ENCODE assay signal across 25 mouse cellular contexts in the genomic region with DNA sequence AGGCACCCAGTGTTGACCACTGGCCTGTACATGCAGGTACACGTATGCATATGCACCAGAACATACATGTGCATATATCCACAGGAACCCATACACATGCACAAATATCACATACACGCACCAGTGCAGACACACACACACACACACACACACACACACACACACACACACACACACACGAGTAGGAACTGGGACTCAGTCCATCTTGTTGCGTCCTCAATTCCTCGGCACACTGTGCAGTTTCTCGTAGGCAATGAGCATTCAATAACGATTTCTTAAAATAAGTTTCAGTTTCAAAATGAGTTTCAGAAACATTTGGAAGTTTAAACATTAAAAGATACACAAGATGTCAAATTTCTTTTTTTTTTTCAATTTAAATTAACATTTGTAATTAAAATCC.
"Had no signal": no experiment of that assay in that cellular context is flagged by ENCODE, and none has a peak within 500 bp of the region (broad histone marks: within the 10 kb centered on the region; RNA-seq: fewer than 3 reads in every experiment).

No protein-coding gene starts in this region.

- H3K4me2 ChIP-seq: heart, embryonic 11.5 days; heart, embryonic 13.5 days; heart, embryonic 15.5 days; hindbrain, embryonic 13.5 days; hindbrain, embryonic 15.5 days; intestine, embryonic 15.5 days; limb, embryonic 13.5 days; limb, embryonic 15.5 days; liver, embryonic 12.5 days had no signal

- H3K9me3 ChIP-seq: heart, embryonic 13.5 days; heart, embryonic 15.5 days; hindbrain, embryonic 13.5 days; hindbrain, embryonic 15.5 days; intestine, embryonic 15.5 days; limb, embryonic 13.5 days; limb, embryonic 15.5 days; liver, embryonic 12.5 days had no signal

- H3K36me3 ChIP-seq: heart, embryonic 13.5 days; heart, embryonic 15.5 days; hindbrain, embryonic 13.5 days; hindbrain, embryonic 15.5 days; intestine, embryonic 15.5 days; limb, embryonic 13.5 days; limb, embryonic 15.5 days; liver, embryonic 12.5 days had no signal

- H3K4me1 ChIP-seq: heart, embryonic 13.5 days; heart, embryonic 15.5 days; hindbrain, embryonic 13.5 days; hindbrain, embryonic 15.5 days; intestine, embryonic 15.5 days; limb, embryonic 15.5 days; liver, embryonic 12.5 days had no signal

- DNase-seq: gastrocnemius, postnatal 14 days; gastrocnemius, postnatal 36 days; heart, adult 11 months; heart, adult 2 months; heart, postnatal 14 days; heart, postnatal 36 days; kidney, adult 18-20 months; kidney, adult 8-10 months; kidney, postnatal 14 days; kidney, postnatal 36 days; layer of hippocampus, adult 9-11 months; layer of hippocampus, postnatal 36 days; left cerebral cortex, postnatal 4 days had no signal

- H3K27me3 ChIP-seq: heart, embryonic 15.5 days; hindbrain, embryonic 13.5 days; hindbrain, embryonic 15.5 days; intestine, embryonic 15.5 days had no signal

- H3K27ac ChIP-seq: heart, adult 2 months; heart, embryonic 13.5 days; heart, embryonic 15.5 days; hindbrain, embryonic 13.5 days; hindbrain, embryonic 15.5 days; hindbrain, postnatal 0 days; intestine, embryonic 15.5 days; limb, embryonic 13.5 days; limb, embryonic 15.5 days; liver, embryonic 12.5 days had no signal

- H3K4me3 ChIP-seq: heart, adult 2 months; heart, embryonic 13.5 days; heart, embryonic 15.5 days; hindbrain, embryonic 13.5 days; hindbrain, embryonic 15.5 days; intestine, embryonic 15.5 days; limb, embryonic 13.5 days; limb, embryonic 15.5 days; liver, embryonic 12.5 days had no signal

- ATAC-seq: hindbrain, postnatal 0 days; inflammation-experienced regulatory T-cells, adult 6 months; intestine, embryonic 15.5 days; intestine, postnatal 0 days; liver, embryonic 12.5 days had no signal

- H3K9ac ChIP-seq: heart, embryonic 13.5 days; heart, embryonic 15.5 days; hindbrain, embryonic 13.5 days; hindbrain, embryonic 15.5 days; intestine, embryonic 15.5 days; limb, embryonic 13.5 days; limb, embryonic 15.5 days; liver, embryonic 12.5 days had no signal
